Mouse (Mus musculus) cerebellum, adult 11 months (tissue): ENCODE measurements at regions not wholly inside any gene's neighbourhood (a gene's known extent, or its start where the extent isn't known, plus 50 kb on each side); places are given as distances from the start of the nearest gene placed in this dataset.
A peak's percentile ranks its signal among the peaks of the same experiment; 100 is the strongest.

ENCODE experiments used
- DNase-seq: peaks from one replicate; pipeline ENCODE4 v3.0.0; 2022

- no peak for DNase-seq
These were observed 553.6 kb upstream of the Tmpo start for GRCm38 (mm10) chr10:91734691-91735090.

DNA sequence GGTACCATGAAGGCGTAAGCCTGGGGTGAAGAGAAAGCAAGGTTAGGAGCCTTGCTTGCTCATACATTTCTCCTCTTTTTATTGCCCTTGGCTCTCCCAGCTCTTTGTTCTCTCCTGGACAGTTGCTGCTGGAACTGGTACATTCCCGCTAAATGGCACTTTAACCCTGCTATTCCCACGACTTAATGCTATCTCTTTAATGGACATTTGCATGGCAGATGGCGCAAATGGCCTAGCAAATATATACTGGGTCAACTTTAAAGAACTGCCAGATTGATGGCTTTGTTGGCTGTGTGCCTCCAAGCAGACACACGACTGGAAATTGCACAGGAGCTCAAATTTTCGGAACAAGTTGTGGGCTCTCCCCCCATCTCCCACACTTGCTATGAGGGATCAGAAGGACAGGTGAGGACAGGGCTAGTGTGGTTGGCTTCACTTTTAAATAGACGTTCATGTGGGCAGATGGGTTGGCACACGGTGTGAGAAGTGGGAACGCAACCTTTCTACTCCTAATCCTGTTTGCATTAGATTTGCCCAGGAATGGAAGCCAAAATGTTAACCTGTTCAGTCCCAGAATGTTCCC lies 551.0 kb upstream of the Tmpo start:
- no peak for DNase-seq

DNA sequence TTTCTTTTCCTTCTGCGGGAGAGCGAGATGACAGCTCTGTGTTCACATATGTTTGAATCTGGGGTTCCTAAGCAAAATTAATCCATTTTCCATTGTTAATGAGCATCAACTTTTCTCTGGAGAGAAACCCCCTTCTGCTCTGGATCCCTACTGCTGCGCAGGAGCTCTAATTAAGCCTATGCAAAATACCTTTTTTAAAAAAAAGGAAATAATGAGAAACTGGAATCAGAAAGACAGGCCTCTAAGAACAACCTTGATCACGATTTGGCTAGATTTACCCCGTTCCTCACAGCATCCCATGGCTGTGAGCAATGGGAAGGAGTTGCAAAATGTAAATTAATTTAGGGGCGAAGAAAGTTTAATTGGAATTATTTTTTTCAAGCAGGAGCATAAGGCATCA lies 548.9 kb upstream of the Tmpo start:
- no peak for DNase-seq

GRCm38 (mm10) chr10:91719561-91720371 lies 538.7 kb upstream of the Tmpo start:
- peak; percentile 53 for DNase-seq

DNA sequence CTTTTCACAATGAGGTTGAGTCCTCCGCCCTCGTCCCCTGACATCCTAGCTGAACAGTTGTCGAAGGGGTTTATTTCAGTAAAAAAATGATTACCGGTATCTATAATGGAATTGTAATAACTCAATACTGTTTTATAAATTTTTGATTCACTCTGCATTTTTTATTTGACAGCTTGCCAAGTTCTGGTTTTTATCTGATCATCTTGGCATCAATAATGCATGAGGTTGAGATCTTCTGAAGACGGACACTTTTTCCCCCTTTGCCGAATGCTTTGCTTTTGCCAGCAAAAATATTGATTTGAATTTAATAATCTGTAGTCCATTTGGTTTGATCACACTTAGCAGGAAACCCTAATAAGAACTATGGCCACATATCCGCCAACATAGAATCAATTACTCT lies 535.5 kb upstream of the Tmpo start:
- no peak for DNase-seq

GRCm38 (mm10) chr10:91714648-91715047 lies 533.5 kb upstream of the Tmpo start:
- no peak for DNase-seq

DNA sequence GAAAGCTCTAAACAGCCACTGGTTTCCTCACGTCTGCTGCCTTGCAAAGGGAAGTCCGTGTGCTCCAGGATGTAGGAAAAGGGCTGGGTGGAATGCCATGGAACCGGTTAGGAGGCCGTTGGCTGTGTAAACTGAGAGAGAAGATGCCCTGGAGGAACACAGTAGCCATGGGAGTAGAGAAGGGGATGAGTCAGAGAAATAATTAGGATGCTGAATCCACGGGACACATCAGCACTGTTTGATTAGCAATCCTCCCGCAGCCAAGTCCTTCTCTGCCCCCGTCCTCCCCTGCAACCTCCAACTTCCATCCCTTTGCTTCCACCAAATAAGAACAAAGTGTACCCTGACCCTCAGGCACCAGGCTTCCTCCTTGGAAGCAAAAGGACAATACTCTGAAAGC lies 532.4 kb upstream of the Tmpo start:
- no peak for DNase-seq

DNA sequence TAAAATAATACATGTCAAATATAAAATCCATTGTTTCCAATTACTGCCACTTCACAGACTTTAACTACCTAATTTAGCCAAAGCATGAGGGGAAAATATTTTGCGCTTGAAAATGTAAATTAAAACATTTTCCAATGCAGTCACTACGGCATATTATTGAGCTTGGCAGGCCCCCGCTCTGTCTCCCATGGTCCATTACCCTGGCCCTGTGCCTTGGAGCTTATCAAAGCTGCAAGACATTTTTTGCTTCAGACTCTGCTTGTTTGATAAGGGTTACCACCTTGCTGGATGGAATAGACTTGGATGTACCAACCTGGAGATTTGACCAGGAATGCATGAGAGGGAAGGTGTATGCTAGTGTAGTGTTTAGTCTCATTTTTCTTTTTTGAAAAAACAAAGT lies 525.7 kb upstream of the Tmpo start:
- DNase-seq: no peak

DNA sequence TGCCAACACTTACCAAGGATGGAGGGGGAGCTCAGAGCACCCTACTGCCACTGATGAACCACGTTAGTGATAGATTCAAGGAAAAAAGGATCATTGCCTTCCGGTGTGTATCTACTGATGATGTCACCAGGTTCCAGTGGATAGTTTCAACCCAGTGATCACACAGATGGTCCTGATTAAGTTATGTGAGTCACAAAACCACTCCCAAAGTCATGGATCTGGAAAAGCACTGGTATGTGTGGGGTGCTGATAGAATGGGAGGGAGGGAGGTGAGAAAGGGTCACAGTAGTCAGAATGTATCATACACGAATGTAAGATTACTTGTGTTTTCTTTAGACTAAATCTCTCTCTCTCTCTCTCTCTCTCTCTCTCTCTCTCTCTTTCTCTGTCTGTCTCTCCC lies 523.6 kb upstream of the Tmpo start:
- DNase-seq: no peak

GRCm38 (mm10) chr10:91701822-91702221 lies 520.7 kb upstream of the Tmpo start:
- DNase-seq: no peak

DNA sequence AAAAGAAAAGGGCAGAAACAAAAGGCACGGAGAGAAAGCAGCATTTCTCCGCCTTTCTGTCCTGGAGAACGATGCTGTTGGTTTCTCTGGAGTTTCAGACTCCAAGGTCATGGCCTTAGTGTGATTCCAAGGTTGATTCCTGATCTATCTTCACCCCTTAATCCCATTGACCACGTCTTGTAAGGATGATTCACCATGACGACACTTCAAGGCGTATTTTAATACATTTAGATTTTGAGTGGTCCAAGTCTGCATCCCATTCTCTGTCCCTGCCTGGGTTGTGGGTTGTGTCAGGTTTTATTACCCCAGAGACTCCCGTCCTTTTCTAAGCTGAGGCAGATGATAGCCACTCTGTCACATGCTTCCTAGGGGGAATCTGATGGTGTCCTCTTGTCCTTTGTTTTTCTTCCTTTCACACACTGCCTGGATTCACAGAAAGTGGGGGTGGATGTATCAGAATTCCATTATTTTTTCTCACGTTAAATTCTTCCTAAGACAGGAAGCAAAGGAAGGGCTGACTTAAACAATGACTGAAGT lies 505.0 kb upstream of the Tmpo start:
- DNase-seq: no peak

DNA sequence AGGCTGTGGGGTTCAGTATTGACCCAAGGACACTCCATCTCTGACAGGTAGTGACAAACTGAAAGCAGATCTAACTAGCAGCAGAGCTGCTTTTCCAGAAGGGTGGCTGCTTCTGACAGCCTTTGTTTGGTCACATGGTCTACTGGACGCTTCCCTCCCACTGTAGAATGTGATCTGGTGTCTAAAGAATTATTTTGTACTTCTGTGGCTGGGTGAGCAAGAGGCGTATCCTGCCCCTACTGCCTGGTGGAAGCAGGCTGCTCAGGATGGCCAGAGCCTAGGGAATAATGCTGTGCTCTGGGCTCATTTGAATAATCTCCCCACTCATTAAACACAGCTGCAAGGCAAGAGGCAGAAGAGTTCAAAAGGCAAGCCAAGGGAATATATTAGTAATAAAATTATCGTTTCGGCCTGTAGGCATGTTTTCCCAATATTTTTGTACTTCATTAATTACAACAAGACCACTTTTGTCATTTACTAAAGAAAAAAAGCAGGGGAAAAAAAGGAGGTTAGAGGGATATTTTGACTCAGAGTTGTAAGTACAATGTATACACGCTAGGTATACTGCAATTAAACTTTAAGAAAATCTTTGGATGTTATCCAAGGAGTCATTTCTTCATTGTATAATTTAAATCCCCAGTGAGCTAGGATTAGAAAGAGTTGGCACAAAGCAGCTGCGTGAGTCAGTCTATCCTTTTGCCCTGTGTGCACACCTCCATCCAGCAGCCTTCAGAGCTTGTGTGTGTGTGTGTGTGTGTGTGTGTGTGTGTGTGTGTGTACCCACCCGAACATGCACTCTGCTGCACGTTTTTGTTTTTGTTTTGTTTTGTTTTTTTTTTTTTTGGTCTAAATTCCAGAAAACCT lies 504.3 kb upstream of the Tmpo start:
- no peak for DNase-seq

- no peak for DNase-seq
These were observed 498.5 kb upstream of the Tmpo start for GRCm38 (mm10) chr10:91679641-91680040.

DNA sequence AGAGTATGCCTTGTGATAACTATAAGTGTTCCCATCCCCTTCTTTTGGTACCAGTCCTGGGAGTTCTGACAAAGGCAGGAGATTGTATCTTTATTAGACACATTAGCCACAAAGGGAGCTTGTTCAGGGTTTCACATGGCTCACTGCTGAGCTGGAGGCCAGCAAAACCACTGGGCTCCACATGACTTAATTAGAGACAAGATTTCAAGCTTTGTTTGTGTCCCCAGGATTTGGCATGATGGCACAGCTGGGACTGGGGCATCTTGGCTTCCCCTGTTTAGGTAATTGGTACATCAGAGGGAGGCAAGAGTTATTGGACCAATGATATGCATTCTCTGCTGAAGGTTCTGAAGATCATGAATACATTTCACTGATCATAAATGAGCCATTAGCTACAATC lies 456.8 kb upstream of the Tmpo start:
- no peak for DNase-seq

DNA sequence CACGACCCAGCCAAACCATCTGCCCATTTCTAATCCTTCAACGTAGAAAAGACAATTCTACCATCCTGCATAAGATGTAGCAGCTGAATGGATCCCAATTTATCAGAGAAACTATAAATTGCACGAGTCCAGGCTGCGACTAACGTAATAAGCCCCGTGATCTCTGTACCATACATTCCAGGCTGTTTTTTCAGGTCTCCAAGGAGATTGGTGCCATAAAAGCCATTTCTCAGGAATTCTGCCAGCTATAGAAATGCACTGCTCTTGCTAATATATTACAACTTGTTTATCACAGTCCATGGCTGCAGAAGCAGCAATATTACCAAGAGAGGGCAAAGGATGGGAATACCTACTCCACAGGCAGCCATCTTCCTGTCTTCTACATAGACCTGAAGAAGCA lies 447.6 kb upstream of the Tmpo start:
- DNase-seq: no peak

GRCm38 (mm10) chr10:91622281-91622680 lies 441.2 kb upstream of the Tmpo start:
- DNase-seq: no peak

GRCm38 (mm10) chr10:91613794-91614479 lies 432.8 kb upstream of the Tmpo start:
- DNase-seq: no peak

GRCm38 (mm10) chr10:91612052-91612451 lies 430.9 kb upstream of the Tmpo start:
- no peak for DNase-seq

DNA sequence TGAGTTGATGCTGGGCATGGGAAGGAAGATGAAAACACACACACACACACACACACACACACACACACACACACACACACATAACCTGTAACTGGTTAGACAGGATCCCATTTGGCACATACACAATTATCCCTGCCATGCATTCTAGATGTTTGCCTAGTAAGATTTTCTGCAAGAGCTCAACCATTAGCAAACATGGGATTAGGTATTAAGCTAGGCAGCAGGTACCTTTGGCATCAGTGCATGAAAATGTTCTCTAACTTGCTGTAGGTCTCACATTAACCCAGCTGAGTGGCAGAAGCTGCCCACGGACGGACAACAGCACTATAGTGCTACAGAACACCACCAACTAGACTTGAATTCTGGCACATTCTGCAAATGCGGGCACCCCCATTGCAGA lies 413.8 kb upstream of the Tmpo start:
- no peak for DNase-seq

DNA sequence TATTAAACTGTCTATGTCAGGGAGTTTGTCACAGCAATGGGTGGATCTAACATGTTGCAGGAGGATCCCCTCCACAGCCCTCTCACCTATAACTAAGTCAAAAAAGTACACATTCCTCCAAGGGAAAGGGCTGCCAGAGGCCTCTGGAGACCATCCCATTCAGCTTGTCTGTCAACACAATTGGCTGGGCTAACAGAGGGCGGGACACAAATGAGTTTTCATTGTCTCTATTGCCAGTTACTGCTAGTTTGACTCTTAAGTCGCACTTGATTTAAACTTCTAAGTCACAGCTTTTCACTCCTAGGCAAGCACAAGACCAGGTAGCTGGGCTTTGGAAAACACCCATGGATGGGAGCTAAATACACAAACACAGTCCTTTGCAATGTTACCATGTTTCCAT lies 412.3 kb upstream of the Tmpo start:
- DNase-seq: no peak

DNA sequence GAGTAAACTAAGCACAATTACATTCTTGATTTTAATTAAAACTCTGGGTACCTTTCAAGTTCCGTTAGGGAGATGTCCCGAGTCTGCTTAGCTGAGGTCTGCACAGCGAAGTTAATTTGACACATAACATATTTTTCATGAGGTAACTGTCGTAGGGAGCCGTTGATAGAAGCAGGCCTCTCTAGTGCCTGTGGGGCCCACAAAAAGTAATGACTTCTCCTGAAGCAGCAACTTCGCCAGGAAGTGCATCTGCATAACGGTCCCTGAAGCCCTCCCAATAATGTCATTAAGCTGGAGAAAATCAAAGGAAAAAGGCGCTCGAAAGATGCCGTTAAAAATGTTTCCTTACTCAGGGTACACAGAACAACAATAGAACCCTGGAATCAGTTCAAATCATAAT lies 410.7 kb upstream of the Tmpo start:
- no peak for DNase-seq

DNA sequence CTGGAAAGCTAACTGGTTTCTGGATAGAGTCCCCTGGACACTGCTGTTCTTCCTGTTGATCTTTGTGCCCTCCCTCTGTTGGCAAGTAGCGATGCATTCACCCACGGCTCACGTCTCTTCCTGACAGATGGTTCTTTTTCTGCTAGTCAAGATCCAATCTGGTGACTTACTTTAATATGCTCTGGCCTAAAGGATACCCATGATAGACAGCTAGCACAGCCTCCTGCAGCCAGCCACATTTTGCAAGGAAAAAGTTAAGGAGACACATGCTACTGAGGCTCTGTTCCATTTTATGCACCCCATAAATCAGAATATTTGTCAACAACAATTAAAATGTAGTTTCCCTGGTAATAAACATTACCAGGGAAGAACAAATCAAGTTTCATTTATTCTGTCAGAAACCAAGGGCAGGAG lies 410.3 kb upstream of the Tmpo start:
- DNase-seq: peak; percentile 8

- DNase-seq: no peak
These were observed 402.1 kb upstream of the Tmpo start for GRCm38 (mm10) chr10:91583204-91583603.
